Mouse (Mus musculus): Measurements from ENCODE around the gene Prpsap2. TPM values are rescaled to one million over a fixed set of nuclear protein-coding genes. Genes with fewer than 3 reads are reported as not detected.
"Not testable (repeated sequence)": the region's sequence is repeated elsewhere in the genome, so short reads cannot be mapped to it uniquely, and the experiment has no call there.

Gene Prpsap2
- 26.9 and 31.0 TPM in 2 replicates for polyA plus RNA-seq (2015; fragmentation: Nextera tagmentation; extraction: Ambion mirVana)

- no peaks in the 10 kb centered on the region for H3K36me3 ChIP-seq
- WGBS: under 1% methylated on average over 51 of the region's 51 CpGs
- peak within 1 kb of the TSS; percentile 76 for H3K9ac ChIP-seq
- no peaks in the 10 kb centered on the region for H3K9me3 ChIP-seq (replicated peaks)
- H3K4me2 ChIP-seq (replicated peaks): peak within 1 kb of the TSS; percentile 56
- peak within 1 kb of the TSS; percentile 64 for H3K4me3 ChIP-seq (replicated peaks)
- peak; percentile 94 for ATAC-seq (ENCODE audit: insufficient number of reproducible peaks, low FRiP score, low TSS enrichment, low read depth)
- H3K27me3 ChIP-seq: no peaks in the 10 kb centered on the region
- H3K4me1 ChIP-seq: peaks cover 5% of the 10 kb centered on the region; the same call in 1 of the 2 replicates
- peak within 1 kb of the TSS; percentile 91 for H3K27ac ChIP-seq (replicated peaks)
Measured at GRCm38 (mm10) chr11:61761584-61762407, at the start of gene Prpsap2. Gene Prpsap2 (minus strand): TSS chr11:61762088.

GRCm38 (mm10) chr11:61809793-61810192 lies 47.9 kb upstream of the Prpsap2 start:
- H3K36me3 ChIP-seq: peaks cover 71% of the 10 kb centered on the region
- no peak for ATAC-seq (ENCODE audit: insufficient number of reproducible peaks, low FRiP score, low TSS enrichment, low read depth)
- 45% methylated on average over 4 of the region's 4 CpGs for WGBS
- no peaks in the 10 kb centered on the region for H3K27me3 ChIP-seq
- no peak overlapping the region for H3K4me2 ChIP-seq (replicated peaks)
- no peaks in the 10 kb centered on the region for H3K4me1 ChIP-seq
- no peak overlapping the region for H3K27ac ChIP-seq (replicated peaks)
- no peak overlapping the region for H3K4me3 ChIP-seq (replicated peaks)
- no peak overlapping the region for H3K9ac ChIP-seq
- H3K9me3 ChIP-seq (replicated peaks): no peaks in the 10 kb centered on the region

- Histone ChIP-seq H3K9me3 (replicated peaks) (no peaks in the 10 kb centered on the region), H3K27ac (replicated peaks) (no peak overlapping the region), H3K4me2 (replicated peaks) (no peak overlapping the region), H3K36me3 (peaks cover 67% of the 10 kb centered on the region), H3K27me3 (no peaks in the 10 kb centered on the region), H3K4me3 (replicated peaks) (no peak overlapping the region), H3K4me1 (no peaks in the 10 kb centered on the region), H3K9ac (no peak overlapping the region)
- ATAC-seq (ENCODE audit: insufficient number of reproducible peaks, low FRiP score, low TSS enrichment, low read depth): no peak
- 74% methylated on average over 2 of the region's 2 CpGs for WGBS
Measured at GRCm38 (mm10) chr11:61808551-61809117, 46.7 kb upstream of the Prpsap2 start.

- Histone ChIP-seq H3K36me3 (peaks cover 34% of the 10 kb centered on the region), H3K27me3 (no peaks in the 10 kb centered on the region), H3K4me2 (replicated peaks) (no peak overlapping the region), H3K27ac (replicated peaks) (no peak overlapping the region), H3K4me3 (replicated peaks) (no peak overlapping the region), H3K9ac (no peak overlapping the region), H3K4me1 (no peaks in the 10 kb centered on the region), H3K9me3 (replicated peaks) (no peaks in the 10 kb centered on the region)
- no peak for ATAC-seq (ENCODE audit: insufficient number of reproducible peaks, low FRiP score, low TSS enrichment, low read depth)
- 85% methylated on average over 1 of the region's 1 CpGs for WGBS
Measured at GRCm38 (mm10) chr11:61793441-61793840, 31.6 kb upstream of the Prpsap2 start.

- Histone ChIP-seq H3K27ac (replicated peaks) (no peak overlapping the region), H3K36me3 (peaks cover 43% of the 10 kb centered on the region), H3K27me3 (no peaks in the 10 kb centered on the region), H3K9me3 (replicated peaks) (no peaks in the 10 kb centered on the region), H3K9ac (no peak overlapping the region), H3K4me1 (no peaks in the 10 kb centered on the region), H3K4me3 (replicated peaks) (no peak overlapping the region), H3K4me2 (replicated peaks) (no peak overlapping the region)
- 96% methylated on average over 1 of the region's 1 CpGs for WGBS
- no peak for ATAC-seq (ENCODE audit: insufficient number of reproducible peaks, low FRiP score, low TSS enrichment, low read depth)
Measured at GRCm38 (mm10) chr11:61788550-61788949, 26.7 kb upstream of the Prpsap2 start.

GRCm38 (mm10) chr11:61782526-61782925 lies 20.6 kb upstream of the Prpsap2 start:
- not testable (repeated sequence) for H3K27ac ChIP-seq (replicated peaks); H3K4me3 ChIP-seq (replicated peaks); H3K4me2 ChIP-seq (replicated peaks); H3K9me3 ChIP-seq (replicated peaks); H3K27me3 ChIP-seq; H3K4me1 ChIP-seq; ATAC-seq (ENCODE audit: insufficient number of reproducible peaks, low FRiP score, low TSS enrichment, low read depth); H3K9ac ChIP-seq
- WGBS: 96% methylated on average over 3 of the region's 3 CpGs
- peaks cover 52% of the 10 kb centered on the region for H3K36me3 ChIP-seq

GRCm38 (mm10) chr11:61774551-61775149 lies 12.8 kb upstream of the Prpsap2 start:
- WGBS: 82% methylated on average over 4 of the region's 4 CpGs

GRCm38 (mm10) chr11:61760518-61760917 lies 1.4 kb downstream of the Prpsap2 start:
- no peaks in the 10 kb centered on the region for H3K27me3 ChIP-seq
- H3K27ac ChIP-seq (replicated peaks): no peak overlapping the region
- H3K9ac ChIP-seq: no peak overlapping the region
- peaks cover 5% of the 10 kb centered on the region; the same call in 1 of the 2 replicates for H3K4me1 ChIP-seq
- H3K4me2 ChIP-seq (replicated peaks): peak overlapping the region; percentile 56
- WGBS: 61% methylated on average over 5 of the region's 5 CpGs
- H3K36me3 ChIP-seq: peaks cover 9% of the 10 kb centered on the region
- H3K4me3 ChIP-seq (replicated peaks): peak overlapping the region; percentile 64
- H3K9me3 ChIP-seq (replicated peaks): no peaks in the 10 kb centered on the region
- no peak for ATAC-seq (ENCODE audit: insufficient number of reproducible peaks, low FRiP score, low TSS enrichment, low read depth)

More at GRCm38 (mm10) chr11:61774551-61775149, 12.8 kb upstream of the Prpsap2 start:
- H3K4me3 ChIP-seq (replicated peaks): no peak overlapping the region
- H3K27ac ChIP-seq (replicated peaks): no peak overlapping the region
- no peak for ATAC-seq (ENCODE audit: insufficient number of reproducible peaks, low FRiP score, low TSS enrichment, low read depth)
- H3K4me1 ChIP-seq: no peaks in the 10 kb centered on the region
- H3K9me3 ChIP-seq (replicated peaks): no peaks in the 10 kb centered on the region
- H3K27me3 ChIP-seq: no peaks in the 10 kb centered on the region
- peaks cover 34% of the 10 kb centered on the region for H3K36me3 ChIP-seq
- no peak overlapping the region for H3K4me2 ChIP-seq (replicated peaks)
- H3K9ac ChIP-seq: no peak overlapping the region

GRCm38 (mm10) chr11:61757151-61757550 lies 4.7 kb downstream of the Prpsap2 start:
- H3K9ac ChIP-seq: no peak overlapping the region
- WGBS: 85% methylated on average over 2 of the region's 2 CpGs
- H3K4me2 ChIP-seq (replicated peaks): no peak overlapping the region
- H3K9me3 ChIP-seq (replicated peaks): no peaks in the 10 kb centered on the region
- no peak overlapping the region for H3K4me3 ChIP-seq (replicated peaks)
- no peak overlapping the region for H3K27ac ChIP-seq (replicated peaks)
- H3K27me3 ChIP-seq: no peaks in the 10 kb centered on the region
- H3K4me1 ChIP-seq: peaks cover 5% of the 10 kb centered on the region; the same call in 1 of the 2 replicates
- H3K36me3 ChIP-seq: peaks cover 37% of the 10 kb centered on the region
- no peak for ATAC-seq (ENCODE audit: insufficient number of reproducible peaks, low FRiP score, low TSS enrichment, low read depth)

- peaks cover 60% of the 10 kb centered on the region for H3K36me3 ChIP-seq
- no peaks in the 10 kb centered on the region for H3K9me3 ChIP-seq (replicated peaks)
- no peak overlapping the region for H3K4me3 ChIP-seq (replicated peaks)
- 80% methylated on average over 5 of the region's 5 CpGs for WGBS
- ATAC-seq (ENCODE audit: insufficient number of reproducible peaks, low FRiP score, low TSS enrichment, low read depth): no peak
- no peaks in the 10 kb centered on the region for H3K4me1 ChIP-seq
- no peak overlapping the region for H3K27ac ChIP-seq (replicated peaks)
- H3K27me3 ChIP-seq: no peaks in the 10 kb centered on the region
- no peak overlapping the region for H3K4me2 ChIP-seq (replicated peaks)
- H3K9ac ChIP-seq: no peak overlapping the region
Measured at GRCm38 (mm10) chr11:61751612-61752011, 10.3 kb downstream of the Prpsap2 start.

- Histone ChIP-seq H3K27ac (replicated peaks) (no peak overlapping the region), H3K36me3 (peaks cover 47% of the 10 kb centered on the region), H3K4me3 (replicated peaks) (no peak overlapping the region), H3K9ac (no peak overlapping the region), H3K4me1 (no peaks in the 10 kb centered on the region), H3K27me3 (no peaks in the 10 kb centered on the region), H3K4me2 (replicated peaks) (no peak overlapping the region), H3K9me3 (replicated peaks) (no peaks in the 10 kb centered on the region)
- WGBS: 47% methylated on average over 3 of the region's 3 CpGs
- ATAC-seq (ENCODE audit: insufficient number of reproducible peaks, low FRiP score, low TSS enrichment, low read depth): no peak
Measured at GRCm38 (mm10) chr11:61747161-61747560, 14.7 kb downstream of the Prpsap2 start.

All from embryonic facial prominence, embryonic 15.5 days (tissue).